Mouse (Mus musculus): ENCODE results near the gene Gm21820. TPM values are rescaled to one million over a fixed set of nuclear protein-coding genes. Genes with fewer than 3 reads are reported as not detected.
"Not testable (repeated sequence)": the region's sequence is repeated elsewhere in the genome, so short reads cannot be mapped to it uniquely, and the experiment has no call there.

Gene Gm21820
- not detected in 2 replicates for polyA plus RNA-seq (2015; fragmentation: Nextera tagmentation; extraction: Ambion mirVana)

DNA sequence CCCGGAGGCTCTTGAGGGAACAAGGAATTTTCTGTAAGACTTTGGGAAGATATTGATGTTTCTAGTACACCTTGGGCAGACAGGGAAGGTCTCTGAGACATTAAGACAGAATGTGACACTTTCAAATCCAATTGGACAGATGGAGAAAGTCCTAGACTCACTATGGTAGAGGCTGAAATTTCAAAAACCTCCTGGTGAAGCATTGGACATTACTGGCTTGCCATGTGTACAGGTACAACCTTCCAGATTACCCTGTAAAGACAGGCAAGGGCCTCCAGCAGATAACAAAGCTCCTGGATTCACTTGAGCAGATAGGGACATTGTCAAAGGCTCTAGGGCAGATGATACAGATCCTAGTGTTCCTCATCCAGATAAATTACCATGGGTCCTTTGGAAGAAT is at the start of gene Gm21820:
Gm21820 (minus strand) TSS at position 101 of the 400 bp plus-strand sequence.
- H3K4me2 ChIP-seq (ENCODE audit: low read depth, low read length); H3K4me1 ChIP-seq (ENCODE audit: control insufficient read depth, insufficient read depth, low read length); H3K9me3 ChIP-seq (replicated peaks; ENCODE audit: control insufficient read depth, low read length); H3K36me3 ChIP-seq (ENCODE audit: control insufficient read depth, insufficient read depth, low read length); H3K27me3 ChIP-seq (ENCODE audit: control insufficient read depth, insufficient read depth, low read length); H3K27ac ChIP-seq (ENCODE audit: low read length); H3K4me3 ChIP-seq (replicated peaks; ENCODE audit: low read length); H3K9ac ChIP-seq (ENCODE audit: low read length); ATAC-seq (ENCODE audit: insufficient read depth, low FRiP score): not testable (repeated sequence)
- WGBS = 69% methylated on average over 1 of the region's 1 CpGs

Other genes starting within 250 kb of the Gm21820 start
- gene Gm20918, start 205.5 kb downstream of the Gm21820 start, polyA plus RNA-seq (2015; fragmentation: Nextera tagmentation; extraction: Ambion mirVana) = not detected in 2 replicates

All from stomach, embryonic 16.5 days (tissue).